Comparison of ENCODE assay signal across 8 mouse cellular contexts in genomic region chr14:76420726-76421125, GRCm38 (mm10). TPM values are rescaled to one million over a fixed set of nuclear protein-coding genes. Genes with fewer than 3 reads are reported as not detected.
A peak's percentile ranks its signal among the peaks of the same experiment; 100 is the strongest.
DNase-seq lines count a peak whose midpoint lies in the region; ATAC-seq and TF ChIP-seq lines count a peak whose summit lies in the region.

No protein-coding gene starts in this region.

- TF ChIP-seq CTCF in liver, postnatal 0 days (IDR thresholded peaks at IDR 0.05; ENCODE audit: low read depth): no peak

- peak; percentile 37 for DNase-seq in adrenal gland, adult 2 months
- no peak for DNase-seq in adrenal gland, adult 18-20 months (ENCODE audit: low spot score in 2 of 2)
- peak; percentile 10 for DNase-seq in retina, postnatal 1 day
- DNase-seq in retina, embryonic 14.5 days (ENCODE audit: low spot score): no peak
- DNase-seq in liver, postnatal 0 days: no peak
- no peak for DNase-seq in spleen, postnatal 10 days (ENCODE audit: low spot score in 2 of 2)
- no peak for DNase-seq in gastrocnemius, postnatal 14 days

- no peak overlapping the region for H3K4me3 ChIP-seq in liver, postnatal 0 days (ENCODE audit: low read depth, low read length)

- H3K9me3 ChIP-seq in liver, postnatal 0 days (ENCODE audit: low read length): no peaks in the 10 kb centered on the region

- peak; percentile 83 for ATAC-seq in liver, postnatal 0 days
- ATAC-seq in CD4-positive, CD25-positive, alpha-beta regulatory T cell, adult 4 months: no peak

- 59% methylated on average over 7 of the region's 7 CpGs for WGBS in liver, postnatal 0 days (ENCODE audit: insufficient replicate concordance)

- no peak overlapping the region for H3K4me2 ChIP-seq in liver, postnatal 0 days (ENCODE audit: low read depth, low read length)

- H3K9ac ChIP-seq in liver, postnatal 0 days (replicated peaks): no peak overlapping the region

- no peaks in the 10 kb centered on the region for H3K36me3 ChIP-seq in liver, postnatal 0 days (replicated peaks; ENCODE audit: insufficient read depth, low read length)

- H3K27me3 ChIP-seq in liver, postnatal 0 days (ENCODE audit: insufficient read depth, low read length): peaks cover 12% of the 10 kb centered on the region

- TF ChIP-seq EP300 in liver, postnatal 0 days (IDR thresholded peaks at IDR 0.05; ENCODE audit: low read depth): no peak

- H3K27ac ChIP-seq in liver, postnatal 0 days (ENCODE audit: low read depth): no peak overlapping the region

- peaks cover 3% of the 10 kb centered on the region; the same call in 1 of the 2 replicates for H3K4me1 ChIP-seq in liver, postnatal 0 days (ENCODE audit: insufficient read depth)

- intact Hi-C loops in gastrocnemius, postnatal 14 days (cut with DNase I; ENCODE audit: low total_unique reads): no loop called here

RNA-seq across cellular contexts. Expression of gene Tsc22d1, which starts 6.0 kb away (rescaled TPM):
- 1,000 to 10,000 TPM in 1 of 2 experiments, 100 to 1,000 TPM in 1; 906 to 1,621 TPM for total RNA-seq in adrenal gland, adult 2 months (2021)
- 665 and 693 TPM in 2 replicates for polyA plus RNA-seq in adrenal gland, adult 2 months (2012; rRNA removed)
- total RNA-seq in adrenal gland, adult 18-20 months (2021): 1,000 to 10,000 TPM in 1 of 2 experiments, 100 to 1,000 TPM in 1; 945 to 1,401 TPM
- 130 and 137 TPM in 2 replicates for polyA plus RNA-seq in liver, postnatal 0 days (2015; fragmentation: Nextera tagmentation; extraction: Ambion mirVana)
- total RNA-seq in gastrocnemius, postnatal 14 days (2021): 100 to 1,000 TPM; 119 to 144 TPM
- polyA plus RNA-seq in CD4-positive, CD25-positive, alpha-beta regulatory T cell, adult 4 months (2017; shearing (Covaris generic)): 1 to 10 TPM; 9.0 to 9.2 TPM

Comparison
In these comparisons a context has a peak if more than half of its experiments do, and no peak if none do; other contexts are left out.
1. DNase-seq: peak in adrenal gland, adult 2 months (single experiment) and retina, postnatal 1 day (single experiment); none in adrenal gland, adult 18-20 months (0 of 2), retina, embryonic 14.5 days (single experiment), liver, postnatal 0 days (single experiment), spleen, postnatal 10 days (0 of 2) and gastrocnemius, postnatal 14 days (single experiment).
2. RNA of gene Tsc22d1, which starts 6.0 kb away (total RNA-seq): 906 to 1,621 TPM in adrenal gland, adult 2 months and 945 to 1,401 TPM in adrenal gland, adult 18-20 months; 119 to 144 TPM in gastrocnemius, postnatal 14 days; every median in the first group is over 4 times any median in the second.